Mouse (Mus musculus): Measurements from ENCODE around the gene Gm4969. TPM values are rescaled to one million over a fixed set of nuclear protein-coding genes. Genes with fewer than 3 reads are reported as not detected.

The Gm4969 gene
- total and polyA plus RNA-seq, 3 experiments: not detected

- H3K79me2 ChIP-seq (ENCODE audit: control insufficient read depth, insufficient read depth, low read length, poor library complexity): peaks cover 8% of the 10 kb centered on the region; the same call in 1 of the 2 replicates
- no peaks in the 10 kb centered on the region for H3K9me3 ChIP-seq (replicated peaks; ENCODE audit: insufficient read depth, low read length)
- H3K4me1 ChIP-seq (ENCODE audit: control insufficient read depth in 1 of 2, insufficient read depth in 2 of 2, low read length in 2 of 2): peaks cover 0 to 9% of the 10 kb centered on the region in 2 experiments; a peak in 3 of 4 replicates
- DNase-seq (ENCODE audit: low read depth, low spot score): peak; percentile 69
- no peak for TF ChIP-seq ZNF384 (IDR thresholded peaks at IDR 0.05; ENCODE audit: low read depth, low read length)
- no peak for TF ChIP-seq MYC (IDR thresholded peaks at IDR 0.05; ENCODE audit: low read depth, low read length)
- TF ChIP-seq KAT2A (conservative IDR thresholded peaks at IDR 0.05; ENCODE audit: low read depth, low read length): no peak
- TF ChIP-seq MAX (IDR thresholded peaks at IDR 0.05; ENCODE audit: low read length): peak; percentile 6; the same call in 1 of the 2 replicates
- no peak for TF ChIP-seq GABPA (IDR thresholded peaks at IDR 0.05; ENCODE audit: low read depth, low read length)
- no peak for TF ChIP-seq SMC3 (IDR thresholded peaks at IDR 0.05; ENCODE audit: low read depth, low read length)
- TF ChIP-seq TAL1 (IDR thresholded peaks at IDR 0.05; ENCODE audit: low read length): no peak
- 0 out of 2 replicates have a peak, but pooled peaks have one; percentile 72 for TF ChIP-seq CHD1 (IDR thresholded peaks at IDR 0.05; ENCODE audit: low read depth, low read length)
- TF ChIP-seq HCFC1 (IDR thresholded peaks at IDR 0.05; ENCODE audit: low read depth, low read length): no peak
- no peak for TF ChIP-seq MYB (IDR thresholded peaks at IDR 0.05; ENCODE audit: low read depth, low read length)
- no peak for TF ChIP-seq SIN3A (IDR thresholded peaks at IDR 0.05; ENCODE audit: low read length)
- no peak for TF ChIP-seq NELFE (IDR thresholded peaks at IDR 0.05; ENCODE audit: low read depth, low read length)
- TF ChIP-seq POLR2A (IDR thresholded peaks at IDR 0.05; ENCODE audit: control insufficient read depth in 1 of 2, insufficient read depth in 1 of 2, low read depth in 1 of 2, low read length in 2 of 2, poor library complexity in 1 of 2): no peak
- no peak for TF ChIP-seq RCOR1 (IDR thresholded peaks at IDR 0.05; ENCODE audit: low read depth, low read length)
- peak; percentile 5; the same call in 1 of the 2 replicates for TF ChIP-seq TCF12 (IDR thresholded peaks at IDR 0.05; ENCODE audit: low read depth, low read length)
- TF ChIP-seq RAD21 (IDR thresholded peaks at IDR 0.05; ENCODE audit: low read depth, low read length): no peak
- peak within 1 kb of the TSS; percentile 94 for H3K9ac ChIP-seq (ENCODE audit: control insufficient read depth, low read depth, low read length, poor library complexity, severe bottlenecking)
- peak within 1 kb of the TSS; percentile 86 for H3K27ac ChIP-seq (ENCODE audit: control insufficient read depth, low read depth, low read length)
- H3K36me3 ChIP-seq (ENCODE audit: control insufficient read depth in 1 of 2, insufficient read depth in 2 of 2, low read length in 2 of 2): no peaks in the 10 kb centered on the region
- H3K4me3 ChIP-seq (ENCODE audit: control insufficient read depth in 1 of 2, insufficient read depth in 1 of 2, low read depth in 2 of 2, low read length in 2 of 2): peak within 1 kb of the TSS; percentile 58 to 72
- no peaks in the 10 kb centered on the region for H3K27me3 ChIP-seq (ENCODE audit: control insufficient read depth in 1 of 2, insufficient read depth in 2 of 2, low read length in 2 of 2)
Measured at GRCm38 (mm10) chr7:19094471-19094825, 23.7 kb downstream of the Gm4969 start, which contains the start of gene Six5. TSS of gene Six5 (plus strand) at chr7:19094594.

GRCm38 (mm10) chr7:19093537-19094385 lies 24.4 kb downstream of the Gm4969 start:
- H3K9me3 ChIP-seq (replicated peaks; ENCODE audit: insufficient read depth, low read length): no peaks in the 10 kb centered on the region
- peaks cover 0 to 9% of the 10 kb centered on the region in 2 experiments; a peak in 3 of 4 replicates for H3K4me1 ChIP-seq (ENCODE audit: control insufficient read depth in 1 of 2, insufficient read depth in 2 of 2, low read length in 2 of 2)
- peak overlapping the region; percentile 58 to 72 for H3K4me3 ChIP-seq (ENCODE audit: control insufficient read depth in 1 of 2, insufficient read depth in 1 of 2, low read depth in 2 of 2, low read length in 2 of 2)
- H3K9ac ChIP-seq (ENCODE audit: control insufficient read depth, low read depth, low read length, poor library complexity, severe bottlenecking): peak overlapping the region; percentile 94
- peak overlapping the region; percentile 86 for H3K27ac ChIP-seq (ENCODE audit: control insufficient read depth, low read depth, low read length)
- H3K79me2 ChIP-seq (ENCODE audit: control insufficient read depth, insufficient read depth, low read length, poor library complexity): peaks cover 8% of the 10 kb centered on the region; the same call in 1 of the 2 replicates
- H3K27me3 ChIP-seq (ENCODE audit: control insufficient read depth in 1 of 2, insufficient read depth in 2 of 2, low read length in 2 of 2): no peaks in the 10 kb centered on the region
- DNase-seq (ENCODE audit: low read depth, low spot score): peak; percentile 98
- H3K36me3 ChIP-seq (ENCODE audit: control insufficient read depth in 1 of 2, insufficient read depth in 2 of 2, low read length in 2 of 2): no peaks in the 10 kb centered on the region
- TF ChIP-seq POLR2A (IDR thresholded peaks at IDR 0.05; ENCODE audit: control insufficient read depth in 1 of 2, insufficient read depth in 1 of 2, low read depth in 1 of 2, low read length in 2 of 2, poor library complexity in 1 of 2): peak; percentile 18 to 67; a peak in 1 of 4 replicates
- TF ChIP-seq MXI1 (IDR thresholded peaks at IDR 0.05; ENCODE audit: low read depth, low read length): peak; percentile 20; the same call in 1 of the 2 replicates
- no peak for TF ChIP-seq SMC3 (IDR thresholded peaks at IDR 0.05; ENCODE audit: low read depth, low read length)
- no peak for TF ChIP-seq TBP (IDR thresholded peaks at IDR 0.05; ENCODE audit: low read depth, low read length)
- TF ChIP-seq EP300 (IDR thresholded peaks at IDR 0.05; ENCODE audit: low read depth in 1 of 2, low read length in 2 of 2): no peak
- no peak for TF ChIP-seq CHD1 (IDR thresholded peaks at IDR 0.05; ENCODE audit: low read depth, low read length)
- no peak for TF ChIP-seq UBTF (IDR thresholded peaks at IDR 0.05; ENCODE audit: borderline replicate concordance, insufficient read depth, low read depth, low read length)
- TF ChIP-seq KAT2A (conservative IDR thresholded peaks at IDR 0.05; ENCODE audit: low read depth, low read length): no peak; the same call in 1 of the 2 replicates
- peak; percentile 54; the same call in 1 of the 2 replicates for TF ChIP-seq ELF1 (IDR thresholded peaks at IDR 0.05; ENCODE audit: low read depth, low read length)
- peak; percentile 84 for TF ChIP-seq SIN3A (IDR thresholded peaks at IDR 0.05; ENCODE audit: low read length)
- TF ChIP-seq MYC (IDR thresholded peaks at IDR 0.05; ENCODE audit: low read depth, low read length): no peak
- no peak for TF ChIP-seq MAFK (IDR thresholded peaks at IDR 0.05; ENCODE audit: borderline replicate concordance, low read depth, low read length)
- TF ChIP-seq BHLHE40 (IDR thresholded peaks at IDR 0.05; ENCODE audit: borderline replicate concordance, low read depth, low read length): no peak
- TF ChIP-seq NRF1 (IDR thresholded peaks at IDR 0.05; ENCODE audit: insufficient read depth, low read depth, low read length, poor library complexity, severe bottlenecking): peak; percentile 91
- TF ChIP-seq MAX (IDR thresholded peaks at IDR 0.05; ENCODE audit: low read length): no peak; the same call in 1 of the 2 replicates
- no peak for TF ChIP-seq GATA1 (IDR thresholded peaks at IDR 0.05; ENCODE audit: low read depth, low read length)
- peak; percentile 53 for TF ChIP-seq CHD2 (IDR thresholded peaks at IDR 0.05; ENCODE audit: low read length)
- no peak for TF ChIP-seq CTCF (IDR thresholded peaks at IDR 0.05 in 2 of 3, conservative IDR thresholded peaks at IDR 0.05 in 1 of 3; ENCODE audit: control insufficient read depth in 1 of 3, insufficient read depth in 1 of 3, low read depth in 2 of 3, low read length in 3 of 3, poor library complexity in 1 of 3, severe bottlenecking in 1 of 3)
- TF ChIP-seq RCOR1 (IDR thresholded peaks at IDR 0.05; ENCODE audit: low read depth, low read length): 0 out of 2 replicates have a peak, but pooled peaks have one; percentile 4
